Mouse (Mus musculus): ENCODE results near the gene Nupr1. TPM values are rescaled to one million over a fixed set of nuclear protein-coding genes. Genes with fewer than 3 reads are reported as not detected.
A peak's percentile ranks its signal among the peaks of the same experiment; 100 is the strongest.
"Not testable (repeated sequence)": the region's sequence is repeated elsewhere in the genome, so short reads cannot be mapped to it uniquely, and the experiment has no call there.

Gene Nupr1
- total RNA-seq, 2 experiments from 2014 or later: 54.7 to 108 TPM

GRCm38 (mm10) chr7:126644914-126645313 lies 14.3 kb upstream of the Nupr1 start:
- no peak for ATAC-seq (ENCODE audit: poor library complexity, severe bottlenecking)

DNA sequence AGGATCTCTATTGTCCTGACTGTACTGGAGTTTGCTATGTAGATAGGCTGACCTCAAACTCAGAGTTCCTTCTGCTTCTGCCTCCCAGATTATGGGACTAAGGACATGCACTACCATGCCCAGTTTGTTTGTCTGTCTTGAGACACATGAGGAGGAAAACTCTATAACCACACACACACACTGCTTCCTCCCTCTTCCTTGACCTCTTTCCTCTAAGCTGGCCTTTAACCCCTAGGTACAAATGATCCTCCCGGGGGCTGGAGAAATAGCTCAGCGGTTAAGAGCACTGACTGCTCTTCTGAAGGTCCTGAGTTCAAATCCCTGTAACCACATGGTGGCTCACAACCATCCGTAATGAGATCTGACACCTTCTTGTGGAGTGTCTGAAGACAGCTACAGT lies 13.7 kb upstream of the Nupr1 start:
- no peak for ATAC-seq (ENCODE audit: poor library complexity, severe bottlenecking)

- not testable (repeated sequence) for ATAC-seq (ENCODE audit: poor library complexity, severe bottlenecking)
Observed at GRCm38 (mm10) chr7:126643244-126643617, 12.6 kb upstream of the Nupr1 start.

- no peak for ATAC-seq (ENCODE audit: poor library complexity, severe bottlenecking)
Observed at GRCm38 (mm10) chr7:126642545-126643243, 12.0 kb upstream of the Nupr1 start.

GRCm38 (mm10) chr7:126636733-126637520 lies 6.3 kb upstream of the Nupr1 start:
- peak; percentile 90 for ATAC-seq (ENCODE audit: poor library complexity, severe bottlenecking)

- ATAC-seq (ENCODE audit: poor library complexity, severe bottlenecking): no peak
Observed at GRCm38 (mm10) chr7:126635375-126635774, 4.7 kb upstream of the Nupr1 start.

DNA sequence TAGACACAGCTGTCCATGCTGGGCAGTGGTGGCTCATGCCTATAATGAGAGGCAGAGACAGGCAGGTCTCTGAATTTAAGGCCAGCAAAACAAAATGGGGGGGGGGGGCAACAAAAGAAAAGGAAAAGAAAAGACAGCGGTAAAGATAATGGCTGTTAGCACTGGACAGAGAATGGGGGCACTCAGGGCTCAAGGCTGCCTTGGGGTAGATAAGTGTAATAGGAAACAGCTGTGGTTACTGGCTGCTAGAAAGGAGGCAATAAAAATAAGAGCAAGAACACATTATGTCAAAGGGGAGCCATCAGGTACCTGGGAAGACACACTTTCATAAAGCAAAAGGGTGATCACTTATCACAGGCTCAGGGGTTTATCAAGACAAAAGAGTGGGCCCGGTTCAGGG lies 1.8 kb upstream of the Nupr1 start:
- no peak for ATAC-seq (ENCODE audit: poor library complexity, severe bottlenecking)

- no peak for ATAC-seq (ENCODE audit: poor library complexity, severe bottlenecking)
Observed at GRCm38 (mm10) chr7:126629915-126630314, 746 bp downstream of the Nupr1 start.

GRCm38 (mm10) chr7:126628111-126628510 lies 2.5 kb downstream of the Nupr1 start:
- ATAC-seq (ENCODE audit: poor library complexity, severe bottlenecking): no peak

GRCm38 (mm10) chr7:126625807-126626600 lies 4.7 kb downstream of the Nupr1 start:
- ATAC-seq (ENCODE audit: poor library complexity, severe bottlenecking): peak; percentile 34; the same call in 1 of the 2 replicates

DNA sequence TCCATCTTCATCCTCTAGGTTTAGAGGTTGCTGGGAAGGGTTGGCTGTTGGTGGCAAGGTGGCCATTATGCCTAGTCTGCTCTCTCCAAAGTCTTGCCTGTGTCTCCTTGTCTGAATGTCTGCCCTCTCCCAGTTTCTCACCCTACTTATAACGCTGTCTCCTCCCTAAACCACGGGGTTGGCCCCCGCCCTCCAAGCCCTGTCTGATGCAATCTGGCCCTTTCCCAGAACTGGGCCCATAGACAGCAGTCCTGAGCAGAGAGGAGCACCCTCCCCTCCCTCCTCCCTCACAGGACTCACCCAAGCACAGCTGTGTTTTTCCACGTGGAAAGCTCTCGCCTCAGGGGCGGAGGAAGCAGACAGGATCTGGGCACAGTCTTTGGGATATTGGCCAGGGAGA lies 5.3 kb downstream of the Nupr1 start:
- peak; percentile 91 for ATAC-seq (ENCODE audit: poor library complexity, severe bottlenecking)

DNA sequence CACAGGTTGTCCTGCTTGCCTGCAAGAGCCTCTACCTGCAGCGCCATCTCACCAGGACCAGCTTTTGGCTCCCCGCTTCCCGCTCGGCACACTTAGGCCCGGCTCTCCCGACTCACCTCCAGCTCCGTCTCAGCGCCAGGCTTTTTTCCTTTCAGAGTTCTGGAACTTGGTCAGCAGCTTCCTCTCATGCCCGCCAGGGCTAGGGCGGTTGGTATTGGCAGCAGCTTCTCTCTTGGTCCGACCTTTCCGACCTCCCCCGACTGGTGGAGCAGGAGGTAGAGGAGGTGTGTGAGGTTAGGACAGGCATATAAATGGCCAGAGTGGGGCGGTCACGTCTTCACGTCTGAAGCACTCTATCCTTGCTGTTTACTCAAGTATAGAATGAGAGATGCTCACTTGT lies 5.9 kb downstream of the Nupr1 start:
- no peak for ATAC-seq (ENCODE audit: poor library complexity, severe bottlenecking)

DNA sequence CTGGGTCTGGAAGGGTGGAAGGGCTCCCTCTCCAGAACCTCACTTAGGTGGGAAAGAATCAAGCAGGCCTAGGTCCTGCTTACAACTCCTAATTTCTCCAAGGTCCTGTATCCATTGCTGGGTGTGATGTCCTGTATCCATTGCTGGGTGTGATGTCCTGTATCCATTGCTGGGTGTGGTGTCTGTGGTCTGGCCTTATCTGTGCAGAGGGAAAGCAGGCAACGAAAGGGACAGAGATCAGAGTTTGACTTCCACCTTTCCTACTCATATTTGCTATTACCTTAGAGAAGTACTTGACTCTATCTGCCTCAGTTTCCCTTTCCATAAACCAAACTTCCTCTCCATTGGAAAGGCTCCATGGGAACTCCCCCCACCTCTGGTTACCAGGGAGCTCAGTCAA lies 7.3 kb downstream of the Nupr1 start:
- ATAC-seq (ENCODE audit: poor library complexity, severe bottlenecking): no peak

- peak; percentile 23 for ATAC-seq (ENCODE audit: poor library complexity, severe bottlenecking)
Observed at GRCm38 (mm10) chr7:126621452-126622359, 9.0 kb downstream of the Nupr1 start.

DNA sequence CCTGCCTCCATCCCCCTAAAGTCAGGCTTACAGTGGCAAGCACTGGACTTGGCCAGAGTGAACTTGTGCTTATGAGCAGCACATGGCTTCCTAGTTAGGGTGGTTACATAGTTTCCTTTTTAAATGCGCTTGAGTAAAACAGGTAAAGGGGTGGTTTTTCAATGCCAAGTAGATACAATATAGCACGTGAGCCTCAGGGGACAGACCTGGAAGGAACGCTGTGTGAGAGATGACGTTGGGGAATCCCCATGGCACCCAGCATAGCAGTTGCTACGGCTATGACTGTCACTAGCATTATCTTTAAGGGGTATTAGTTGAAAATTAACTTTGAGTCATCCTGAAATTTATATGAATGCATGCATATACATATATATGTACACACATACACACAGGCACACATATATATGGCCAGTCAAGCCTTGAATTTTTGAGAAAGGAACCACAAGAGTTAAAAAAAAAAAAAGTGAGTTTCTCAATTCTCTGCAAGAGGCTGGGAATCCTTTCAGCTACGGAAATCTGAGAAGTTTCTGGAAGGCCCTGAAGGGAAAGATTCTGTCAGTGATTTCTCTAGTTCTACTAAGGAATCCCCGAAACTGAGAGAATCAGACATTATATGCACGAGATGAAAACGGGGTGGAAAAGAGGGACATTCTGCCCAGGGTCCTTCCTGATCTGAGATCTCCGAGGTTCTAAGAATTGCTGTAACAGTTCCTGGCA lies 10.9 kb downstream of the Nupr1 start:
- no peak for ATAC-seq (ENCODE audit: poor library complexity, severe bottlenecking)

- ATAC-seq (ENCODE audit: poor library complexity, severe bottlenecking): no peak
Observed at GRCm38 (mm10) chr7:126616707-126617106, 14.0 kb downstream of the Nupr1 start.

DNA sequence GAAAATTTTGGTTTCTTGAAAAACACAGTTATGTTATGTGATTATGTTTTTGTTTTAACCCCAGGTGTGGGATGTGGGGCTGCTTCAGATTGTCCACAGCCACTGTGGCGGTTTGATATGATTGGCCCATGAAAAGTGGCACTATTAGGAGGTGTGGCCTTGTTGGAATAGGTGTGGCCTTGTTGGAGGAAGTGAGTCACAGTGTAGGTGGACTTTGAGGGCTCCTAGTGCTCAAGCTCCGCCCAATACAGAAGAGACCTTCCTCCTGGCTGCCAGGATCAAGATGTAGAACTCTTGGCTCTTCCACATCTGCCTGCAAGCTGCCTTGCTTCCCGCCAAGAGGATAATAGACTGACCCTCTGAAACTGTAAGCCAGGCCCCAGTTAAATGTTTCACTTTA lies 17.9 kb downstream of the Nupr1 start:
- ATAC-seq (ENCODE audit: poor library complexity, severe bottlenecking): no peak

GRCm38 (mm10) chr7:126607796-126608195 lies 22.9 kb downstream of the Nupr1 start:
- no peak for ATAC-seq (ENCODE audit: poor library complexity, severe bottlenecking)

DNA sequence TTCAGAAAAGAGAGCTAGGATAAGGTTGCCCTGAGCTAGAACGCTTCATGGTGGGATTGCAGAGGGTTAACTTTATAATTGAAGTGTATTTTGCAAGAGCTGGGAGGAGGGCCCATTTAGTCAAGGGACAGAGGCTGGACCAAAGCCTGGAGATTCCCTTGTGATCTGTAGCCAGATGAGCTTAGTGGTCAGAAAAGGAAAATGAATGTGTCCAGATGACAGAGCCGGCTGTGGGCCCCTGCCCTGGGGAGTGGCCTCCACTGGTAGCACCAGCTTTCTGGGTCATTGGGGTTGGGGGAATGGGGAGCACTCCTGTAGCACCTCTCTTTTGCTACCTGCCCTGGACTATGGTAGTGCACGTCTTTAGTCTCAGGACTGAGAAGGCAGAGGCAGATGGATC lies 23.6 kb downstream of the Nupr1 start:
- peak; percentile 33; the same call in 1 of the 2 replicates for ATAC-seq (ENCODE audit: poor library complexity, severe bottlenecking)

- ATAC-seq (ENCODE audit: poor library complexity, severe bottlenecking): peak; percentile 58
Observed at GRCm38 (mm10) chr7:126606611-126607010, 24.1 kb downstream of the Nupr1 start.
